Mouse (Mus musculus): ENCODE data around the gene Atp6v1f. TPM values are rescaled to one million over a fixed set of nuclear protein-coding genes. Genes with fewer than 3 reads are reported as not detected.

Atp6v1f gene
- polyA plus RNA-seq, 1 experiment, result 381 TPM

GRCm38 (mm10) chr6:29431473-29431872 lies 36.0 kb upstream of the Atp6v1f start:
- no peak for TF ChIP-seq POLR2A (IDR thresholded peaks at IDR 0.05; ENCODE audit: control insufficient read depth, extremely low read depth, insufficient read depth, low read length, poor library complexity)
- no peak for TF ChIP-seq CTCF (IDR thresholded peaks at IDR 0.05; ENCODE audit: borderline replicate concordance, control insufficient read depth, extremely low read depth, insufficient read depth, low read length, poor library complexity)
- no peak for DNase-seq
- no peak overlapping the region for H3K27ac ChIP-seq (ENCODE audit: control insufficient read depth, insufficient read depth, low read length)
- H3K4me1 ChIP-seq (replicated peaks; ENCODE audit: control insufficient read depth, insufficient read depth, low read length), result no peaks in the 10 kb centered on the region
- 86% methylated on average over 5 of the region's 5 CpGs for WGBS
- H3K4me3 ChIP-seq (ENCODE audit: control insufficient read depth, insufficient read depth, low read length), result no peak overlapping the region
- no peaks in the 10 kb centered on the region for H3K36me3 ChIP-seq (ENCODE audit: control insufficient read depth, insufficient read depth, low read length)
- no peaks in the 10 kb centered on the region; the same call in 1 of the 2 replicates for H3K27me3 ChIP-seq (ENCODE audit: control insufficient read depth, insufficient read depth, low read length)

GRCm38 (mm10) chr6:29432156-29432555 lies 35.4 kb upstream of the Atp6v1f start:
- H3K27me3 ChIP-seq (ENCODE audit: control insufficient read depth, insufficient read depth, low read length), result no peaks in the 10 kb centered on the region; the same call in 1 of the 2 replicates
- no peak for DNase-seq

GRCm38 (mm10) chr6:29432676-29433037 lies 34.9 kb upstream of the Atp6v1f start:
- TF ChIP-seq POLR2A (IDR thresholded peaks at IDR 0.05; ENCODE audit: control insufficient read depth, extremely low read depth, insufficient read depth, low read length, poor library complexity) (no peak), CTCF (IDR thresholded peaks at IDR 0.05; ENCODE audit: borderline replicate concordance, control insufficient read depth, extremely low read depth, insufficient read depth, low read length, poor library complexity) (no peak)
- no peaks in the 10 kb centered on the region for H3K4me1 ChIP-seq (replicated peaks; ENCODE audit: control insufficient read depth, insufficient read depth, low read length)
- H3K27ac ChIP-seq (ENCODE audit: control insufficient read depth, insufficient read depth, low read length), result no peak overlapping the region
- H3K4me3 ChIP-seq (ENCODE audit: control insufficient read depth, insufficient read depth, low read length), result no peak overlapping the region
- H3K36me3 ChIP-seq (ENCODE audit: control insufficient read depth, insufficient read depth, low read length), result no peaks in the 10 kb centered on the region
- no peaks in the 10 kb centered on the region; the same call in 1 of the 2 replicates for H3K27me3 ChIP-seq (ENCODE audit: control insufficient read depth, insufficient read depth, low read length)
- DNase-seq, result no peak

More at GRCm38 (mm10) chr6:29432156-29432555, 35.4 kb upstream of the Atp6v1f start:
- H3K36me3 ChIP-seq (ENCODE audit: control insufficient read depth, insufficient read depth, low read length), result no peaks in the 10 kb centered on the region
- no peak for TF ChIP-seq CTCF (IDR thresholded peaks at IDR 0.05; ENCODE audit: borderline replicate concordance, control insufficient read depth, extremely low read depth, insufficient read depth, low read length, poor library complexity)
- TF ChIP-seq POLR2A (IDR thresholded peaks at IDR 0.05; ENCODE audit: control insufficient read depth, extremely low read depth, insufficient read depth, low read length, poor library complexity), result no peak
- no peak overlapping the region for H3K4me3 ChIP-seq (ENCODE audit: control insufficient read depth, insufficient read depth, low read length)
- H3K4me1 ChIP-seq (replicated peaks; ENCODE audit: control insufficient read depth, insufficient read depth, low read length), result no peaks in the 10 kb centered on the region
- no peak overlapping the region for H3K27ac ChIP-seq (ENCODE audit: control insufficient read depth, insufficient read depth, low read length)
- 69% methylated on average over 3 of the region's 3 CpGs for WGBS

- Histone ChIP-seq H3K36me3 (ENCODE audit: control insufficient read depth, insufficient read depth, low read length) (no peaks in the 10 kb centered on the region), H3K27me3 (ENCODE audit: control insufficient read depth, insufficient read depth, low read length) (no peaks in the 10 kb centered on the region; the same call in 1 of the 2 replicates), H3K4me3 (ENCODE audit: control insufficient read depth, insufficient read depth, low read length) (no peak within 1 kb of the TSS), H3K27ac (ENCODE audit: control insufficient read depth, insufficient read depth, low read length) (no peak within 1 kb of the TSS), H3K4me1 (replicated peaks; ENCODE audit: control insufficient read depth, insufficient read depth, low read length) (no peaks in the 10 kb centered on the region)
- 4% methylated on average over 76 of the region's 77 CpGs for WGBS
- DNase-seq, result no peak
- TF ChIP-seq CTCF (IDR thresholded peaks at IDR 0.05; ENCODE audit: borderline replicate concordance, control insufficient read depth, extremely low read depth, insufficient read depth, low read length, poor library complexity) (no peak), POLR2A (IDR thresholded peaks at IDR 0.05; ENCODE audit: control insufficient read depth, extremely low read depth, insufficient read depth, low read length, poor library complexity) (no peak)
Measured at GRCm38 (mm10) chr6:29433038-29433803, 34.3 kb upstream of the Atp6v1f start, which contains the start of gene Flnc. TSS of gene Flnc (plus strand) at chr6:29433256.

GRCm38 (mm10) chr6:29433804-29434795 lies 33.4 kb upstream of the Atp6v1f start:
- TF ChIP-seq POLR2A (IDR thresholded peaks at IDR 0.05; ENCODE audit: control insufficient read depth, extremely low read depth, insufficient read depth, low read length, poor library complexity), result no peak
- TF ChIP-seq CTCF (IDR thresholded peaks at IDR 0.05; ENCODE audit: borderline replicate concordance, control insufficient read depth, extremely low read depth, insufficient read depth, low read length, poor library complexity), result no peak
- DNase-seq, result no peak
- WGBS, result 15% methylated on average over 27 of the region's 27 CpGs
- no peaks in the 10 kb centered on the region for H3K4me1 ChIP-seq (replicated peaks; ENCODE audit: control insufficient read depth, insufficient read depth, low read length)
- no peaks in the 10 kb centered on the region for H3K36me3 ChIP-seq (ENCODE audit: control insufficient read depth, insufficient read depth, low read length)
- no peak overlapping the region for H3K4me3 ChIP-seq (ENCODE audit: control insufficient read depth, insufficient read depth, low read length)
- no peak overlapping the region for H3K27ac ChIP-seq (ENCODE audit: control insufficient read depth, insufficient read depth, low read length)
- H3K27me3 ChIP-seq (ENCODE audit: control insufficient read depth, insufficient read depth, low read length), result no peaks in the 10 kb centered on the region; the same call in 1 of the 2 replicates
